Mouse (Mus musculus) left cerebral cortex, adult 9 months (tissue): ENCODE results near the gene Mrc2.

Source experiments
- DNase-seq, 2 experiments: peaks; one replicate each; pipeline ENCODE4 v3.0.0; 2022; ENCODE audit warnings: low spot score in 2 of 2

The Mrc2 gene

GRCm38 (mm10) chr11:105292124-105293071 is at the start of gene Mrc2:
Gene Mrc2, plus strand, starts transcription at chr11:105292643.
- DNase-seq, result no peak

- peak in 1 of 2 experiments; percentile 19 for DNase-seq
Measured at GRCm38 (mm10) chr11:105246369-105246768, 46.1 kb upstream of the Mrc2 start.

- DNase-seq, result no peak
Measured at GRCm38 (mm10) chr11:105246785-105247184, 45.7 kb upstream of the Mrc2 start.

- no peak for DNase-seq
Measured at GRCm38 (mm10) chr11:105247321-105247720, 45.1 kb upstream of the Mrc2 start.

GRCm38 (mm10) chr11:105259733-105260132 is 32.7 kb upstream of the Mrc2 start:
- no peak for DNase-seq

GRCm38 (mm10) chr11:105261116-105261515 is 31.3 kb upstream of the Mrc2 start:
- DNase-seq, result no peak

GRCm38 (mm10) chr11:105261601-105262351 is 30.7 kb upstream of the Mrc2 start:
- no peak for DNase-seq

- DNase-seq, result no peak
Measured at GRCm38 (mm10) chr11:105264506-105264905, 27.9 kb upstream of the Mrc2 start.

GRCm38 (mm10) chr11:105264988-105265387 is 27.5 kb upstream of the Mrc2 start:
- DNase-seq, result no peak

GRCm38 (mm10) chr11:105270155-105270554 is 22.3 kb upstream of the Mrc2 start:
- DNase-seq, result peak in 1 of 2 experiments; percentile 58

GRCm38 (mm10) chr11:105280456-105280855 is 12.0 kb upstream of the Mrc2 start:
- no peak for DNase-seq

GRCm38 (mm10) chr11:105281291-105281690 is 11.2 kb upstream of the Mrc2 start:
- DNase-seq, result no peak

GRCm38 (mm10) chr11:105281763-105282459 is 10.5 kb upstream of the Mrc2 start:
- DNase-seq, result peak in 1 of 2 experiments; percentile 20

GRCm38 (mm10) chr11:105282460-105282859 is 10.0 kb upstream of the Mrc2 start:
- no peak for DNase-seq

GRCm38 (mm10) chr11:105283016-105283415 is 9.4 kb upstream of the Mrc2 start:
- no peak for DNase-seq

- no peak for DNase-seq
Measured at GRCm38 (mm10) chr11:105285720-105286119, 6.7 kb upstream of the Mrc2 start.

- DNase-seq, result no peak
Measured at GRCm38 (mm10) chr11:105289403-105289802, 3.0 kb upstream of the Mrc2 start.

GRCm38 (mm10) chr11:105291681-105292123 is 741 bp upstream of the Mrc2 start:
- DNase-seq, result no peak

GRCm38 (mm10) chr11:105293101-105293581 is 698 bp downstream of the Mrc2 start:
- DNase-seq, result no peak

GRCm38 (mm10) chr11:105293901-105294494 is 1.6 kb downstream of the Mrc2 start:
- no peak for DNase-seq

GRCm38 (mm10) chr11:105296084-105296483 is 3.6 kb downstream of the Mrc2 start:
- DNase-seq, result no peak
